Mouse (Mus musculus) spleen, embryonic (tissue): ENCODE results near the gene Fos.

ENCODE experiments used
- CTCF ChIA-PET: fragments of 350-600 bp; sonication (Branson Sonifier 250); formaldehyde crosslinking; loops from one replicate; lab custom pipeline; 2022; lab: Charles Lee

Fos gene

DNA sequence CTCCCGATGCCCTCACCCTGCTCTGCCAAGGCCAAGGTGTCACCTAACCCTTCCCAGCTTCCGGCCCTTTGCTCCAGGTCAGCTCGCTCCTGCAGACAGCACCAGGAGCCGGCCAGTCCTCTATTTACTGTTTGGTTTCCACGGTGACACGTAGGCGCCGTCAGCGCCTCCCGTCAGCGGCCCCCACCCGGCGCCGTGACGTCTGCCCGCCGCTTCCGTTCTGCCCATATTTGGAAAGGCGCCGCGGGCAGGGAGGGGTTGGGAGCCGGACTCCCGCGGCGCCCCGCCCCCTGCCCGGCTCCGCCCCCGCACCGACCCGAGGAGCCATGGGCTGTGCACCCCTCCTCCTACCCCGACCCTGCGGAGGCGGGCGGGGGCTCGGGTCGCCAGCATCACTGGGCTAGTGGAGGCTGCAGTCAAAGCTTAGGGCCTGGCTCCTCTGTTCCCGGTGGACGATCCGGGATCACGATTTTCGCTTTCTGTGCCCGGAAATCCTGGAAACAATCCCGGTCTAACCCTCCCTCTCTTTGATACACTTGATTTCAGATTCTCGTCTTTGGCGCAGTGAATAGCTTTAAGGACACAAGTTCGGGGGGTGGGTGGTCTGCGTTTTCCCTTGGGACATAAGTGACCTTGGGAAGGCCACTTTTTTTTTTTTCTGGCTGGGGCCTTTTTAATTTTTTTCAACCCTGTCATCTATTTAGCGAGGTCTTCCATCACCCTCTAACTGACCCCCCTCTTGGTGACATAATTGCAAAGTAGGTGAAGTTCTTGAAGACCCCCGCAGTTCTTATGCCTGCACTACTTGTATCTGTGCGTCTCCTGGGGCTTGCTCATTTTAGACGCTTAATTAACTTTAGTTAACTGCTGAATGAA is 12.4 kb downstream of the Fos start:
- CTCF ChIA-PET, result interaction anchor here (1.0 to 2.2 kb wide), 3 partner anchors 98 to 146 kb away, joined by 3 to 7 read pairs (median 4); no protein-coding TSS in a partner anchor

DNA sequence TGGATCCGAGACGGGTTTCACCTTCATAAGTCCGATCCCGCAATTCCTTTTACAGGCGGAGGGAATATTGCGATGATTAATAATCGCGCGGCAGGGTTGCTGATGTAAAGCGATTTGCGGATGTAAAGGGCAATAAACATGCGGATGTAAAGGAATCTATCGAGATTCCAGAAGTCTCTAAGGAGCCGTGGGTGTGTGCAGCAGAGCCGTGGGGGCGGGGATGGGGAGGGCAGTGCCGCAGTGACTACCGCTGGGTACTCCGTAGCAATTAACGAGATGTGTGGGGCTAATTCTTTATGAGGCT is 13.0 kb downstream of the Fos start:
- CTCF ChIA-PET, result interaction anchor here (1.3 to 2.2 kb wide), 3 partner anchors 141 to 146 kb away, joined by 4 to 17 read pairs (median 7); no protein-coding TSS in a partner anchor

DNA sequence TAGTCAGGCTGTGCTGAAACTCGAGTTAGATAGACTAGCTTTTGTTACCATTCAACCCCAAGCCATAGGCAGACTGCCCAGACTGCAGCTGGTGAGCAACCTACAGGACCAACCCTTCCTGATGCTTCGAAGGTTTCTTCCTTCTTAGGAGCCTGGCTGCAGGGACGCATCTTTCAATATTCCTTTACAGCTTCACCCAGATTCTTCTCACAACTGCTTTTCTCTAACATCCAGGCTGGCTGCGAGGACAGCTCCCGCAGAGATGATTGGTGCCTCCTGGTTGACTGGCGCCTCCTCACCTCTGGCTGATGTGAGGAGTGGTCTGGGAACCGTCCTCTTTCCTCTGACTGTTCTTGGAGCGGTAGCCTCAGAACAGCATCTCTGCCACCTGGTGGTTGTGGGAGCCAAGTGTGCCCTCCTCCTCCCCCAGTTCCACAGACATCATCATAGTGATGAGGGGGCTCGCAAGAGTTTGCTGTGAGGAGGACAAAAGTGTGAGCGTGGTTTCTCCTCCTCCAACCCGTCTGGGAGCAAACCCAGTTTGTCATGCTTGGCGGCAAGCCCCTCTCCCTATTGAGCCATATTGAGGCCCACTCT is 14.0 kb downstream of the Fos start:
- CTCF ChIA-PET, result interaction anchor here (0.5 to 2.2 kb wide), 4 partner anchors 14 to 150 kb away, joined by 4 to 17 read pairs (median 6); partner anchors contain the start of gene Fos

DNA sequence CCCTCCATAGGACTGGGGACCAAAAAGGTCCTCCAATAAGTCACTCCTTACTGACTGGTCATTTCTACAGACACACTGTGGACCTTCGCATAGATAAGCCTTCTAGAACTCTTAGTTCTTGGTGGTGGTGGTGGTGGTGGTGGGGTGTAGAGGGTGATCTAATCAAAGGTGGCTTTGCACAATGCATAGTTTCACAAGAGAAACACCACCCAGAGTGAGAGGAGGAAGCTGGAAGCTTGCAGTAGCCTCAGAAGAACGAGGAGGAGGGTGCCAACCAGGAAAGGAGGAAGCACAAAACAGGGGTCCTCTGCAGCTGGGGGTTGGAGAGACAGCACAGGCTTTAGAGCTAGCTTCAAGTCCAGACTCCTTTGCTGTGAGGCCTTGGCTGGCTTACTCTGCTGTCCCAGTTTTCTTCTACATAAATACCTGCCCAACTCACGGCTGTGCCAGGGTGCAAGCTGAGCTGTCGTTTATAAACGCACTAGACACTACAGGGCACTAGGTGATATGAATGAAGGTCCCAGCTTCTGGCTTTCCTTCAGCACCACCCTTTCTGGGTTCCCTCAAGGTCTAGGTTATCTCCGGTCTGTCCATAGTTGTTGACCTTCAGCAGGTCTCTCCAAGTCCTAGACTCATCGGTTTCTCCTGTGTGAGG is 15.7 kb downstream of the Fos start:
- CTCF ChIA-PET, result interaction anchor here (1.2 kb wide), 1 partner anchor 142 kb away, joined by 4 read pairs; no protein-coding TSS in a partner anchor

DNA sequence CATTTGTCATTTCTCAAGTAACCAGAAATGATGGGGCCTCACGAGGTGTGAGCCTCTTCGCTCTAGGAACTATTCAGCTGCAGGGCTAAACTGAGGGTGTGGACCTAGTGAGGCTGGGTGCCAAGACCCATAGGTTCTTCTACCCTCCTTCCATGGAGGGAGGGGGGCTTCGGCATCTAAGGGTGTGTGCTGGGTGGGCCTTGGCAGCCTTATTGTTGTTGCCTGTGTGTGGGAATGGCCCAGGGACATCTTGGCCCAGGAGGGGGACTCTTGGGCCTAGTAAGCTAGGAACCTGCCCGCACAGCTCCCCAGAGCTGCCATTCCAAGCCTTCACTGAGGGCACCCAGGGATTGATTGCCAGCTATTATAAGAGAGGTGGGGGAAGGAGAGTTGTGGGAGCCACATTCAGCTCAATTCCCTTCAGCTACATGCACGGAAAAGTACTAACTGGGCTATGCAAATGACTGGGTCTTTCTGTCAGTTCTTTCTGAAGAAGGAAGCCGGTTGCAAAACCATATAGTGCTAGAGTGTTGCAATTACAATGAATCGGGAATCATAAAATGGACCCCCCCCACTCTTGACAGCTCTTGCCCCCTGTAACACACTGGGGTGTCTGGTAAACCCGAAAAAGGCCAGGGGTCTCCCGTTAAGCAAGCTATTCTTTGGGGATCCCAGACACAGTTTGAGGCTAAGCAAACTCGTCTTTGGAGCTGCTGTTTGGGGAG is 16.6 kb downstream of the Fos start:
- CTCF ChIA-PET, result interaction anchor here (0.5 to 1.2 kb wide), 6 partner anchors 131 to 174 kb away, joined by 3 to 12 read pairs (median 4); no protein-coding TSS in a partner anchor

DNA sequence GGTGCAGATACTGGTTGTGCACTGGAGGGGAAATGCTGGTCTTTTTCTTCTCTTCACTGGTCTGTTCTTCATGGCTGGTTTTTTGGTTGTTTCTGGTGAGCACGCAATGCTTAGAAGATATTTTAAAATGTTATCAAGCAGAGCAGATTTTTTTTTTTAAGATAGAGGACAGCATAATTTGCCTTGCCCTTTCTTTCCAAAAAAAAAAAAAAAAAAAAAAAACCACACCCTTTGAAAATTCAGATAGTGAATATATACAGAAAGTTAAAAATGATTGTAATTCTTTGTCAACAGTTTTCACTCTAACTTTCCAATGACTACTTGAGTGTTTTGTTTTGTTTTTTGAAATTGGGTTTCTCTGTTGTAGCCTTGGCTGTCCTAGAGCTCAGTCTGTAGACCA is 17.3 kb downstream of the Fos start:
- CTCF ChIA-PET, result interaction anchor here (1.0 kb wide), 1 partner anchor 132 kb away, joined by 5 read pairs; no protein-coding TSS in a partner anchor

DNA sequence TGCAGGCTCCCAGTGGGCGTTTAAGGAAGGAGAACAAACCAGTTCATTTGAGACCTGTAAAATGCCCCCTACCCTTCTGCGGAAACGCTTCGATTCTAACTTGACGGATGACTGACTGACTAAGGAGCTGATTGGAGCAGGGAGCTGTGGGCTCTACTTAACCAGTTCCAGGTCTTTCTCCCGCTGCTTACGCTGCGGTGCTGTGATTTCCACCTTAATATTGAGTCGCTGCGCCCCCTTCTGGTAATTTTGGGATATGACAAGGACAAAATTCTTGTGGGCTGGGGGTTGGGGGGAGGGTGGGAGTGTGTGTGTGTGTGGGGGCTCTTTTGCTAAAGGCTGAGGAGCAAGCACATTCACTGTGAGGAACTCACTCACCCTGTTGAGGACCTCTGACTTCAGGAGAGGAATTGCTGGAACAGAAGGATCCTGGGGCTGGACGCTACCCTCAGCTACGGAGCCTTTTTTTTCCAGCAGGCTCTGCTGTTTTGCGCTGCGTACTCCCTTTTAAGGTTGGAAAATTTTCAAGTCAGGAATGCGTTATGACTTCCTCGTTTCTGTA is 18.5 kb downstream of the Fos start:
- CTCF ChIA-PET, result interaction anchor here (0.6 to 1.7 kb wide), 6 partner anchors 76 to 212 kb away, joined by 4 to 21 read pairs (median 8); partner anchors contain the start of gene Nek9

DNA sequence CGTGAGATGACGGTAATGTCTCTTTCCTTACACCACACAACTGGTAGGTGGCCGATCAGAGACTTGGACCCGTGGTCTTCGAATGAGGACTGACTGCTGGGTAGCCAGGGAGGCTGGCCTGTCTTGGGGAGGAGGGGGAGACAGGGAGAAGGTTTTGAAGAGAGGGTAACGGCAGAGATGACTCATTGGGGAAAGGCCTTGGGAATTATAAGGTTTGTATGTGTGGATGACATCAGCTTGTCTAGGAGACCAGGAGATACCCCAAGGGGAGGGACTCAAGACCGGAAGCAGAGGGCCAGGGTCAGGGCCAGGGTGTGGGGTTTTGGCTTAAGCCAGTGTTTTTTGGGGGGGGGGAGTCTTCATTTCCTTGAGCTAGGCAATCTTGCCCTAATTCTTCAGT is 22.6 kb downstream of the Fos start:
- CTCF ChIA-PET, result no interaction called here

DNA sequence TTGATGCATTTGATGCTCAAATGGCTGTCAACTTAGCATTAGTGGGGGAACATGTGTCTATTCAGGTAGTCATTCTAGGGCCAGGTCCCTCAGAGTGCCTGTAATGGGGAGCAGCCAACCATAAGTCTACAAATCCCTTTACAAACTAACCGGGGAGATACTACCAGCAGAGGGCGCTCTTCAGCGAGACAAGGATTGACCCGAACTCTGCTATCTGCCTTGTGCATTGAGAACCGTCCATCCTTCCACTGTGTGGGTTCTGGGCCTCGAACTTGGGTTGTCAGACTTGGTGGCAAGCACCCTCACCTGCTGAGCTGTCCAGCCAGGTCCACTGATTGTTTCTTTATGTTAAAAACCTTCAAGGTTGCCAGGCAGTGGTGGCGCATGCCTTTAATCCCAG is 23.1 kb downstream of the Fos start:
- CTCF ChIA-PET, result interaction anchor here (0.6 kb wide), 1 partner anchor 101 kb away, joined by 7 read pairs; no protein-coding TSS in a partner anchor

DNA sequence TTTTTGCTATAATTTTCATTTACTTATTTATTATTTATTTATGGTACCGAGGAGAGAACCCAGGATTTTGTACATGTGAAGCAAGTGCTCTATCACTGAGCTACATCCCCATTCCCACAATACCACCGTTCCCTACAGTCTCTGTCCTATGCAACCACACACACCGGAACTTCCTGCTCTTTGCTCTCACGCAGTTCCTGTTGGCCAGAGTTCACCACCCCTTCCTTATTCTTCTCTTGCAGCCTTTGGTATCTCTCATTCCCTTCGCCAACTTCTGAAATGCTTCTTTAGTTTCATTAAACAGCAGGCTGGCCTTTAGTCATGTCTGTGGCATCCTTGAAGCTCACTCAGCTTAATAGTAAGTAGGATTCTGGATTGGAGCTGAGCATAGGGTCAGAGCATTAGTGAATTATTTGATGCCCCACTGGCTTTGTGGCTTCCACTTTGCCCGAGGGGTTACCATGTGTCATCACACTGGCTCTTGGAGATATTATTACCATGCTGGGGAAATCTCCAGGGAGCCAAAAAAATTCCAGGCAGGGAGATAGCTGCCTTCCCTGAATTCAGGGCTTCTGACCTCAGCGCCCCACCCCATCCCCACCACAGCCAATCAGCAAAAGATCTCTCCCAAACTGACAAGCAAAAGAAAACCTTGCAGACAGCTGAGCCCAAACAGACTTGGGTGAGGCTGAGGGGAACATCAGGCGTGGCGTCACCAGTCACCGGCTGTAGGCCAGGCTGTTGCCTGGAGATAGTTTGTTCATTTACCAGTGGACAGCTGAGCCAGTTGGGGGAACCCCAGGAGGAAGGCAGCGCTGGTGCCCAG is 23.8 kb downstream of the Fos start:
- CTCF ChIA-PET, result interaction anchor here (0.6 kb wide), 2 partner anchors 100 to 491 kb away, joined by 3 to 7 read pairs; no protein-coding TSS in a partner anchor

DNA sequence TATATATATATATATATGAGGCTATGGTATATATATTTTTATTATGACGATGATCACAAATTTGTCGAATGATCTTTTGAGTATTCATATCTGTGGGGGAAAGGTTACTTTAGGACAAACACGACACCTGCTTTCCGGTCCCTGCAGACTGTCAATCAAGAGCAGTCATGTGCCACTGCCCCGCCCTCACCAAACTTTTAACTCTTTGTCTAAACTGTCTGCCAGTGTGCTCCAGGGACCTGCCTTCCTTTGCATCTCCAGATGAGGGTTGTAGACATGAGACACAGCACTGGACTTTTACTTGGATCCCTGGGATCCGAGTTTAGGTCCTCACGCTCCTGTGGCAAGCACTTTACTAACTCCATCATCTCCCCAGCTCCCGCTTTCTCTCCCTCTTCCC is 25.3 kb downstream of the Fos start:
- CTCF ChIA-PET, result no interaction called here

DNA sequence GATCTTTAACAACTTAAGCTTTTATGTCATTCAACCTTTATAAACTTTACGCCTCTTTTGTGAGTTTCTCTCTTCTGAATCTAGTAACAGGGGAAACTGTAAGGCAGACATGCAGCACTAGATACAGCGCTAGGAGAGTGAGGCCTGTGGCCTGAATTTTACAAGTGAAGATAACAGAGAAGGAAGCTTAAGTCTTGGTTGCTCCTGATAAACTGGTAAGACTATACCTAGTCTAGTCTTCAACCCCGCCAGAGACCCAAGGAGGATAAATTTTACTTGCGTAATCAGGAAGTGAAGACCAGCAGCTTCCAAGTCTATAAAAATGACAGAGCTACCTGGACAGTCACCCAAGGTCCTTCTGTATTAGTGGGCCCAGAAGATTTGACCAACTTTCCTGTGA is 29.0 kb downstream of the Fos start:
- CTCF ChIA-PET, result interaction anchor here (0.6 kb wide), 1 partner anchor 1714 kb away, joined by 5 read pairs; no protein-coding TSS in a partner anchor

DNA sequence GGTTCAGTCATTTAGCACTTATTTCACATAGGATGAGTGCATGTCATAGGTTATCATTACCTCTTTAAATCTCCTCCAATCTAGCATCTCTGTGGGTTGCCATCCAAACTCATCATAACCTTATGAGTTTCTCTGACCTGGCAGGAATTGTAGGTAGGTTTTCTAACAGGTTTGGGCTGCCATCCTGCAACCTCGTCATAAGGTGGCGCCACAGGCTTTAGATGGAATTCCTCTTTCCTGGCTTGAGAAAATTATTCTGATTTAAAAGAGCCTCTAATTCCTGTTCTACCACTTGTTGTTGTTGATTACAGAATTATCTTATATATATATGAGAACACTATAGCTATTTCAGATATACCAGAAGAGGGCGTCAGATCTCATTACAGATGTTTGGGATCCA is 34.5 kb downstream of the Fos start:
- CTCF ChIA-PET, result interaction anchor here (0.5 kb wide), 1 partner anchor 170 kb away, joined by 14 read pairs; no protein-coding TSS in a partner anchor

DNA sequence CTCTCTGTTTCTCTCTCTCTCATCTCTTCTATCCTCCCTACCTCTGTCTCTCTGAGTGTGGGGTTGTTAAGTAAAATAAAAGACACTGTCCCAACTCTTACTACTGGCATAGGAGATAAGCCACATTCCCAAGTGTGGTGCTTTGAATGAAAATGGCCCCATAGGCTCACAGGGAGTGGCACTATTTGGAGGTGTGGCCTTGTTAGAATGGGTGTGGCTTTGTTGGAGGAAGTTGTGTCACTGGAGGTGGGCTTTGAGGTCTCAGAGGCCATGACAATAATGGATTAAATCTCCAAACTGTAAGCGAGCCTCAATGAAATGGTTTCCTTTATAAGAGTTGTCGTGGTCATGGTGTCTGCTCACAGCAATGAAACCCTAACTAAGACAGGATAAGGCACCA is 36.3 kb downstream of the Fos start:
- CTCF ChIA-PET, result no interaction called here

DNA sequence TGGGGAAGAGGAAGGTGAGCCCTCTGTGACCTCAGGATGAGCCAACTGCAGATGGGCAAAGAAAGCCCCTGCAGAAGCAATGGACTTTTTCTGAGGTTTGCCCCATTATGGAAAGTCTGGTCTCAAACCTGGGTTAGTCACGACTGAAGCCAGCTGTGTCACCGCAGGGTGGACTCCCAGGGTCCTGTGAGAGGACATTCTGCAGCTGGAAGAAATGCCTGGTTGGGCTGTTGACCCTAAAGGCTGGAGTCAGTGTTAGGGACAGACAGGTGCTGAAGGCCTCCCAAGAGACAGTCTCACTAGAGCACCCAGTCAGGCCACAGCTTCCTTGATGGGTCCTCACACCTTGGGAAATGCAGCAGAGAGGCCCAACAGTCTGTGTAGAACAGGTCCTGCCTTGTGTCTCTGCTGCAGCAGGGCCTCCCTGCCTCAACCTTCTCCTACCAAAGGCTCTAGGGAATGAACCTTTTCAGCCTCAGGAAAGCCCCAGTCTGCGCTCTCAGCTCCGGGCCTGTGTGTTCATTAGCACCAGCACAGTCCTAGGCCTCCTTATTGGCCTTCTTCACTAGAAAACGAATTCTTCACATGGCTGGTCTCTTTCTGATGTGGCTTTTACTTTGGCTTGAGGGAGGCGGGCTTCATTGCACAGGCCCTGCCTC is 40.2 kb downstream of the Fos start:
- CTCF ChIA-PET, result interaction anchor here (0.6 kb wide), 1 partner anchor 192 kb away, joined by 3 read pairs; no protein-coding TSS in a partner anchor

DNA sequence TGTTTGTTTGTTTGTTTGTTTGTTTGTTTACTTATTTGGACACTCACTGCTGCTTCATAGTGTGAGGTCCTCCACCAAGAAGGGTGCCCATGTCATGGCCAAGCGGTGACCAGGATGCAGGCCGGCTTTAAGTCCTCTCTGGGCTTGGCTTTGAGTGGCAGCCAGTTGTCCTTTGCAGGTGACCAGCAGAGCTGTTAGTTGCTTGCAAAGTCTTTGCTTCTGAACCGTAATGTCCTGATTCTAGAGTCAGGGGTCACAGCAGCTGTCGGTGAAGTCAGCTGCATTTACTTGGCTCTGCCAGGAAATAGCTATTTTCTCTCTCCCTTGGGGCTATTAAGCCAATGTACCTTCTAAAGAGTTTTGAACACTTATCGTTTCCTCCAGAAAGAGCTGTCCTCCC is 41.3 kb downstream of the Fos start:
- CTCF ChIA-PET, result no interaction called here

DNA sequence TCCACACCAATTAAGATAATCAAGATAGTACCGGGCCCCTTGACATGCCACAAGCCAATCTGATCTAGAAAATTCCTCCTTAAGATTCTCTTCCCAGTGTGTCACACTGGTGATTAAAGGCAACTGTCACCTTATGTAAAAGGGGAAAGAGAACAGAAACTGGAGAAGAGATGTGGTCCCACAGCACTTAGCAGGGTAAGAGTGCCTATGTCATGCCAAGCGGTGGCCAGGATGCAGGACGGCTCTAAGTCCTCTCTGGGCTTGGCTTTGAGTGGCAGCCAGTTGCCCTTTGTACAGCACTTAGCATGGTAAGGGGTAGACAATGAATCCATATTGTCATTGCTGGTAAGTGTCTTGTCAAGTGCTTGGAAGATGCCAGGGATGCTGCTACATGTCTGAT is 42.2 kb downstream of the Fos start:
- CTCF ChIA-PET, result no interaction called here

DNA sequence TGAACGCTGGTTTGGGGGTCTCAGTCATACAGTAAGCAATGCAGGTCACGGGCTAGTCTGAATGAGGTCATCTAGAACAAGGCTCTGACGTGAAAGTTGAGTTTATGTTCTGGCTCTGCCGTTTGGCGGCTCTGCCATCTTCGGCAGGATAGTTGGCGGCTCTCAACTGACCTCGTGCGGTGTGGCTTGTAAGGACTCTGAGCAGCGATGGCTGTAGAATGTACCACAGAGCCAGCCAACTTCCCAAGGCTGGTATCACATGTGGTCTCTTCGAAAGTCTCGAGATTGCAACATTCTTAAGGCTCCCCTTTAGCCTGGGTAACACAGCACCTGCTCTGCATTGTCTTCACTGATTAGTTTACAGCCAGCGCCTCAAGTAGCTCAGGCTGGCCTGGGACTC is 43.6 kb downstream of the Fos start:
- CTCF ChIA-PET, result no interaction called here

DNA sequence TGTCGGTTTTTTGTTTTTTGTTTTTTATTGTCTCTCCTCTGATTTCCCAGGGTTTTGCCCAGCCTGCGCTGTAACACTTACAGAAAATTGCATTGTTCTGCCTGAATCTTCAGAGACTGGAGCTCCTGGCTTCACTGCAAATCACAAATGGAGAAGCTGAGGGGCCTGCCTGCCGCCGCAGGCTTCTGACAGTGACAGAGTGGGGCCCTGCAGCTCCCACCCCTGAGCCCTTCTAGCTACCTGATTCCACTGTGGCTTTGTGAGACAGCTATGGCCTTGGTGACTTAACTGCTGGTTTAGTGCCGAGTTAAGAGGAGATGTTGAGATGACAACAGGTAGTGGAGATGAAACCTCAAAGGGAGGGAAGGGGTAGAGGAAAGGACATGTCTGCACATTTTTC is 44.3 kb downstream of the Fos start:
- CTCF ChIA-PET, result no interaction called here
